Mouse (Mus musculus): ENCODE results near the gene Nostrin. TPM values are rescaled to one million over a fixed set of nuclear protein-coding genes. Genes with fewer than 3 reads are reported as not detected.

The Nostrin gene
- 0.21 TPM for polyA plus RNA-seq (2017; shearing (Covaris generic))

GRCm38 (mm10) chr2:69135661-69136576 lies at the start of gene Nostrin:
Nostrin (plus strand) TSS chr2:69135800.

GRCm38 (mm10) chr2:69205791-69206351 lies 70.3 kb downstream of the Nostrin start, which contains the start of gene Spc25:
Spc25 (minus strand) TSS chr2:69206194.

GRCm38 (mm10) chr2:69210773-69211172 lies 75.2 kb downstream of the Nostrin start, which contains the start of gene G6pc2:
G6pc2 (plus strand) TSS chr2:69211073.

Other genes starting within 250 kb of the Nostrin start
- gene Spc25, start 70.4 kb downstream of the Nostrin start, polyA plus RNA-seq (2017; shearing (Covaris generic)) = 2.2 TPM
- gene G6pc2, start 75.3 kb downstream of the Nostrin start, polyA plus RNA-seq (2017; shearing (Covaris generic)) = not detected
- 0.43 TPM for gene Abcb11, start 206.8 kb downstream of the Nostrin start, polyA plus RNA-seq (2017; shearing (Covaris generic))
- 0.11 TPM for gene Dhrs9, start 244.6 kb downstream of the Nostrin start, polyA plus RNA-seq (2017; shearing (Covaris generic))

Measured in effector memory CD4-positive, alpha-beta T cell, adult 7 months (primary cell).